Mouse (Mus musculus) stomach, postnatal 0 days (tissue): ENCODE measurements around the gene Itga10.

ENCODE experiments used
- CTCF ChIP-seq: IDR thresholded peaks from 2 replicates; pipeline ENCODE4 v1.5.1; 2016; ENCODE audit warnings: antibody characterized with exemption, low read depth, mild to moderate bottlenecking, moderate library complexity
- EP300 ChIP-seq: optimal IDR thresholded peaks from 2 replicates; pipeline ENCODE3; 2016; ENCODE audit warnings: antibody characterized with exemption

GRCm38 (mm10) chr3:96701003-96701402 lies 55.6 kb downstream of the Itga10 start:
- TF ChIP-seq EP300 (no peak), CTCF (no peak)
